Mouse (Mus musculus) B cell, adult 2 months (primary cell): ENCODE data around the gene Prr15l.

ENCODE experiments used
- DNase-seq, 2 experiments: peaks; one replicate each; pipeline ENCODE4 v3.0.0; 2022

Prr15l gene

DNA sequence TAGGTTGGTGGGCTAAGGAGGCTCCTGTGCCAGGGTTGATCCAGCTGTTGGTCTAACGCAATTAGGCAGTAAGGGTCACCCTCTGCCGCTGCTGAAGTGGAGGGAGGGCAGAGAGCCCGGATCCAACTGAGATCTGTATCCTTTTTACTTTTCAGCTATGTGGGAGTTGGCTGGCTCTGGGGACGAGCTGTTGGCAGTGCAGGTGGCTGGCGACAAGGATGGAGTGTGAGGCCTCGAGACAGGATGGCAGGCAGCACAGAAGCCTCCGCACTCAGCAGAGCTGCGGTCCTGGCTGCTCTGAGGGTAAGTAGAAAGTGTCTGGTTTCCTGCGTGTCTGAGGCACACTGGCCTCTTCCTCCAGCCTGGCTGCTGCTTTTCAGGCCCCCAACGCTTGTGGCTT lies 24.5 kb downstream of the Prr15l start:
- no peak for DNase-seq

DNA sequence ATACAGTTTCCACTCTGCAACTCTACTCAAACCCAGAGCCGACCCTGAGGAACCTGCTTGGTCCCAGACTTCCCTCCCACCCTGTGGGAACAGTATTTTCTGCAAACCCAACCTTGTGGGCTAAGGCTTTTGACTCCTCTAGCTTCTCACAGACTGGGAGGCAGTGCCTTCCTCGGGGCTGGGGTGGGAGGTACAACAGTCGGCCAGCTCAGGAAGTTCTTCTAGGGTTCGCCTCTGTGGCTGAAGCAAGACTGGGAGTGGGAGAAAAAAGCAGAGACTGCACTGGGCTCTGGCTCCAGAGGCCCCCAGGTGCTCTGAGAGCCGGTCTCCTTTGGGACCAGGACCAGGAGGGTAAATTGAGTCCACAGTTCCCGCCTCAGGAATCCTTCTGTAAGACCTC lies 25.0 kb downstream of the Prr15l start:
- DNase-seq = no peak

DNA sequence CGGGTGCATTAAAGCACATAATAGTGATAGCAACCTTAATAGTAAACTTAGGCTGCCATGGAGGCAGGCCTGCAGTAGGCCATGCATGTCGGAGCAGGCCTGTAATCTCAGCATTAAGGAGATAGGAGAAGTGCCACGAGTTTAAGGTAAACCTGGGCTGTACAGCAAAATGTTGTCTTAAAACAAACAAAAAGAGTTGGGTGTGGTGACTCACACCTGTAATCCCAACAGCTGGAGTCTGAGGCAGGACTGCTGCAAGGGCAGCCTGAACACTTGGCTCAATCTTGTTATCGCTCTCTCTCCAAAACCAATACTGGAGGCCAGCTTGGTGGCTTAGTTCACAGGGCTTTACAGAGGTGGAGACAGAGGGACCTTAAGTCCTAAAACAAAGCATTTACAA lies 27.2 kb downstream of the Prr15l start:
- no peak for DNase-seq

DNA sequence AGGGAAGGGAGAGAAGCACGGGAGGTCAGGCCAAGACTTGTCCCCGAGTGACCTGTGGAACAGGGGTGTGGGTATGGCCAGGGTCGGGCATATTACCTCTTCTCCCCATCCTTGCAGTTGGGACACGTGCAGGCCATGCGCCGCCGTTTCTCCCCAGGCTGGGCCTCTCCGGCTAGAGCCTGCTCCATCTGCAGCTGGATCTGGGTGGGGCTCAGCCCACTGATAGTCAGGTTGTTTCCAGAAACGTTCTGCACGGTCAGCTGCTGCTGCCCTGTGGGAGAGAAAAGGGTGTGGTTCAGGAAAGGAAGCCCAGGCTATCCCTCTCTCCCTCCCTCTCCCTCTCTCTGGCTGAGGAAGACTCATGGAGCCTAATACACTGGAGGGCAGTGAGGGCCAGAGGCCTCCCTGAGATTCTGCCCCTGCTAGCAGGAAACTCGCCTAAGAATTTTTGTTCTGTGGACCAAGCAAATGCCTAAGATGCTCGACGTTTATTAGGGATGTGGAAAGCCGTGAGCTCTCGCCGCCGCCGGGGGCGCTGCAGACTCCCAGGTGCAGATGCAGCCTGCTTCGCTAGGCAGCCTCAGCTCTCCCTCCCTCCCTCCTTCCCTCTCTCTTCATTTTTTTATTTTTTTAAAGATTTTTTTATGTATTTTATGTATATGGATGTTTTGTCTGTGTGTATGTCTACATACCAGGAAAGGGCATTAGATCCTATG lies 28.3 kb downstream of the Prr15l start:
- no peak for DNase-seq

DNA sequence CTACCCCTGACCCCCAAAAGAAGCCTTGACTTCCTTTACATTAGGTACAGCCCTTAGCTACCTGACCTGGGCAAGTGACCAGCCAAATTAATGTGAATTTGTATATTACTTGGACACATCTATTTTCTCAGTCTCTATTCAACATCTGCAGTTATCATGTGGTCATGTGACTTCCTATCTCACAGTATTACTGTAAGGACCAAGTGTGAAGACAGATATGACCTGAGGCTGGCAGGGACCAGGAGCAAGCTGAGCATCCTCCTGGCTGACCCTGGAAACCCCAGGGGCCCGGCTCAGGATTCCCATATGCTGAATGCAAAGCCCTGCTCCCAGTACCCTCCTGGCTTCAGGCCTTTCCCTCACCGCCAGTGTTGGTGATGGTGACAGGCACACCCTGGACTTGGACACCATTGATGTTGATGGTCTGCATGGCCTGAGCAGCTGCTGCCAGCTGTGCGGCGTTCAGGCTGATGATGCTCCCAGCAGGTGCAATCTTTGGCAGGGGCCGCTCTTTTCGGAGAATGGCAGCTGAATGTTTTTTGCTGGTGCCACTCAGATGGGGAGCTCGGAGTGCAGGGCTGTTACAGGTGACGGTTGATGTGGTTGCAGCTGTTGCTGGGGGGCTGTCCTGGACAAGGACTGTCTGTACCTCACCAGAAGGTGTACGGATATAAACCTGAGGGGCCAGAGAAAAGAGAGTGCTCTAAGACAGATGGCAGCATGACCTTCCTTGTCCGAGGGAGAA lies 29.3 kb downstream of the Prr15l start:
- no peak for DNase-seq

DNA sequence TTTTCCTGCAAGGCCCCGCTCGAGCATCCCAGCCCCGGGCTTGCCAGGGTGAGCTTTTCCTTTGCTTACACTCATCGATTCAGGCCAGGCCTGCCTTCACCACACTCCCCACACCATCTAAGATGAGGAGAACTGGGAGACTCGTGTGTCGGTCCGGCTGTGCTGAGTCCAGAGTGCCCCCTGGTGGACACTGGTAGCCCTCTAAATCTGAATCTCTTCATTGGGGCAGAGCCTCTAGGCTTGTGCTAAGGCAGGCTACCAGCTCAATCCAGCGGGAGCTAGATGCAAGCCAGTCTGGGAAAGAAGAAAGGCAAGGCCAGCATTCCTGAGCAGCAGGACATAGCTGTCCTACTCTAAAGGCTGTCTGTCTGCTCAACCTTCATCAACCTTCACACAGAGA lies 35.7 kb downstream of the Prr15l start:
- peak; percentile 86 to 89 for DNase-seq

DNA sequence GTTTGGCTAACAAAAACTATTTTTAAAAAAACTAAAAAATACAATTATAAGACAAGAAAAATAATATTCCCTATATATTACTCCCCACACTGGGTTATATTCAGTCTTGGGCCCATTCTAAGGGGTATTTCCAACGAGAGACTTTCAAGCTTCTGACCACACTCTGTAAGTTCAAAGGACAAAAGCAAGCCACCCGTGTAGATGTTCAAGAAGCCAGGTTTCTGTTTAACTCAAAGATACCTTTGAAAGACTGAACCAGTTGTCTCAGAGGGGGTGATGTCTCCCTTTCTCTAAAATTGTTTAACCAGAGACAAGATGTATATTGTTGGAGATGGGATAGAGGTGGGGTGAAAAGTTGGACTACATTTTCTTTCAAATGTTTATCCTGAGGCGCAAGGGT lies 38.3 kb downstream of the Prr15l start:
- no peak for DNase-seq

DNA sequence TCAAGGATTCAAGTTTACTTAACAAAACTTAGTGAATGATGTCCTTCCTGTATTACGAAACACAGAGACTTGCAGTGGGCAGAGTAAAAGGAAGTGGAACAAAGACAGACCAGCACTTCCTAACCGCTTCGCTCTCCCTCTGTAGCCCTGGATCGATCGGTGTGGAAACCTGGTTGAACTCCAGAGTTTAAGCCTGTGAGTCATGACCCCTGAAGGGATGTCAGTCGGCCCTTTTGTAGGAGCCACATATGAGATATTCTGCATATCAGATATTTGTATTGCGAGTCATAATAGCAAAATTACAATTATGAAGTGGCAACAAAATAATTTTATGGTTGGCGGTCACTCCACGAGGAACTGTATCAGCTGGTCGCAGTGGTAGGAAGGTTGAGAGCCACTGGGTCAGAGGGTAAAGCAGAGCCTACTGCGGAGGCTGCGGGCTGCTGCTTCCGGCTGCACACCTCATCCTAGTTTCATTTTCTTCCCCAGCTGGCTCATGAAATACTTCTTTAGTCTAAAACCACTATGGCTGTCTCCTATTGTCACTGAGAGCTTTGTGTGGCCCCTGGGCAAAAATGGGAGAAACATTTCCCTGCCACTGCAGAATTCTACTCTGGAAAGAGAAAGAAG lies 39.1 kb downstream of the Prr15l start:
- peak; percentile 43 to 51 for DNase-seq

DNA sequence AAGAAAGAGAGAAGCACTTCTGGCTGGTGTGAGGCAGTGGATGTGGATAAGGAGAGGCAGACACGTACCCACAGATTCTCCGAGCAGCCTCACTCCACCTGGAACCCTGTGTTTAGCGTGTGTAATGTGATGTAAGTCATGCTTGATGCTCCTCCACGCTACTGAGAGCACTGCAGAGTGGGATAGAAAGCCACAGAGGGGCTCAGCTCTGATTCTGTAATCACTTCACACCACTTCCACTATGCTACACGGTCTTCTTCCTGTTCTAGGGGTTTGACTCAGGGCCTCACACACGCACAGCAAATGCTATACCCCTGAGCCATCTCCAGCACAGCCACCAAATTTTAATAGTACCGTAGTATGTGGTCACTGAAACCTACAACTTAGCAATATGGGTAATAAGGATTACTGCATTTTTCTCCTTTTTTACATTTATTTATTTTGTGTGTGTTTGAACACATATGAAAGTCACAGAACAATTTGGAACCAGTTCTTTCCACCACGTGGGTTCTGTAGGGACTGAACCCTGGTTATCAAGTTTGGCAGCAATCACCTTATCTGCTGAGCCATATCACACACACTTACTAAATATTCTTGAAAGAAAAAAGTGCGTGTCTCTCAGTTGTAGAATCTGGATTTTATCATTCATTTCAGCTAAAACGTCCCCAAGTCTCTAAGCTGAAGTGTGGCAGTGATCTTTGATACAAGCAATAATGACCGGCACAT lies 39.8 kb downstream of the Prr15l start:
- no peak for DNase-seq

DNA sequence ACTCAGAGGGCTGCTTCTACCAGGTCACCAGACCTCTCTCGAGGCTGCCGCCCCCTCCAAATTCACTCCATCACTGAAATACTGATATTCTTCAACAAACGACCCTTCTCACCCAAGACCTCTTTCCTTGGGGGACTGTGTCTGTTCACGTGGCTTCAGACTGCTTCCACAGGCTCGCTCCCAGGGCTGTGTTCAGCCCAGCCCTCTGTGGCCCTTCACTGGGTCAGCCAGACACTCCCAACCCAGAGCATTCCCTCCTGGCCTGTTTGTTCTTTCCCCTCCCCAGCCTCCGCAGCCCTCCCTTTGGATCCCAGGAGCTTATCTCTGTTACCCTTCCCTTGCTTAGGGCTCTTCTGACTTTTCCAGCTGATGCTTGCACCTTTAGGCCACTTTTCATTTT lies 40.6 kb downstream of the Prr15l start:
- DNase-seq = no peak

DNA sequence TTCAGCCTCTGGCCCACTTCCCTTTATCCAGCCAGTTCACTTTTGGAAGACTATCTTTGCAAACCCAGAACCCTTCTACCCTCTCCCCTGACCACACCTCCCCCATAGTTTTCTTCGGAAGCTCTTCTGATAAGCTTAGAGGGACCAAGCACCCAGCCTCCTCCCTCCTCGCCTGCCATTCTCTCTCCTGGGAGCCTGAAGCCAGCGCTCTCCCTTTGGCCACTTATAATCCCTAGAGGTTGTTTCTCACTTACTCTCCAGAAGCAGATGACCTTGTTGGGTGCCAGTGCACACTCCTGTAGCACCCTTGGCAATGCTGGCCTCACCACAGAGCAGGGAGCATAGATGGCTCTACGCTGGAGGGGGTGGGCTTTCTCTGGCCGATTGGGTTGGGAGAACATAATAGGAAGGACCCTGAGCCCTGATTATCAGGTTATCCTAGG lies 41.4 kb downstream of the Prr15l start:
- no peak for DNase-seq

DNA sequence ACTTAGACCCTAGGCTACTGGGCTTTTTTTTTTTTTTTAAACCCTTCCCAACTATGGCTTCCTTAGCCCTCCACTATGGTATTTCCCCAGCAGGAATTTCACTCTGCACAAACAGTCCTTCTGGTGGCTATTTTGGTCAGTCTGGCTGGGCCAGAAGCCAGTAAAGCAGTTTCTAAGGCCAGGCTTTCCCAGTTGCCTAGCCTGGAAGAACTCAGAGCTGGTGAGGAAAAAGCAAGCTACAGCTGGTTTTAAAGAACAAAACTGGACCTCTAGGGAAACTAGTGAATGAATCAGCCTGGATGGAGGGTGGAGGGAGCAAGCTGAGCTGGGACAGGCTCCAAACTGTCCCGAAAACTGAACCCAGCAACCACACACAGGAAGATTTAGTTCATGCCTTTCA lies 41.8 kb downstream of the Prr15l start:
- DNase-seq = no peak

DNA sequence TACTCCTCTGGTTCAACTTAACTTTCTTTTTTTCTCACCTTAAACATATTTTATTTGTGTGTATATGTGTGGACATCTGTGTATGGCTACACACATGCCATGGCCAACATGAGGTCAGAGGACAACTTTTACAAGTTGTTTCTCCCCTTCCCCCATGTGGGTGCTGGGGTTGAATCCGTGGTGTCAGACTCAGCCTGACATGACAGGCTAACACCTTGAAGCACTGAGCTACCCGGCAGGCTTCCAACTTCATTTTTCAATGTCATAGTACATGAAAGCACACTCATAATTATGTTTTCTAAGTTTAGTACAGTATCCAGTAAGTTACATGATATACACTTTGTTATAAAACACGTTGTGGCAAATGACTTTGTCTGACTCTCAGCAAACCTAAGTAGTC lies 42.4 kb downstream of the Prr15l start:
- no peak for DNase-seq

DNA sequence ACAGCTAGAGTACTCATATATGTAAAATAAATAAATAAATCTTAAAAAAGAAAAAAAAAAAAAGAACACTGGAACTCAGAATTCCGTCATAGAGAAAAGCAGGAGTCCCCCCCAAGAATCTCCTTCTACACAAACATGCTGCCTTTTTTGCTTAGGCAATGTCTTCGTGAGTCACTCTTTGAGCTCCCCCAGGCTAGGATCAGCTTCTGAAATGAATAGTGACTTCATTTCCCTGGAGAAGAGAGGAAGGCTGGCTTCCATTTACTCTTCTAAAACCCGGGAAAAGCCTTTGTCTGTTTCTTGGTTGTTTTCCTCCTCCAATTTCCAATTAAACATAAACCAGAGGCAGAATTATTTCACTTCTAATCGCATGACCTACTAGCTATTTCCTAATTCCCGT lies 45.0 kb downstream of the Prr15l start:
- no peak for DNase-seq

DNA sequence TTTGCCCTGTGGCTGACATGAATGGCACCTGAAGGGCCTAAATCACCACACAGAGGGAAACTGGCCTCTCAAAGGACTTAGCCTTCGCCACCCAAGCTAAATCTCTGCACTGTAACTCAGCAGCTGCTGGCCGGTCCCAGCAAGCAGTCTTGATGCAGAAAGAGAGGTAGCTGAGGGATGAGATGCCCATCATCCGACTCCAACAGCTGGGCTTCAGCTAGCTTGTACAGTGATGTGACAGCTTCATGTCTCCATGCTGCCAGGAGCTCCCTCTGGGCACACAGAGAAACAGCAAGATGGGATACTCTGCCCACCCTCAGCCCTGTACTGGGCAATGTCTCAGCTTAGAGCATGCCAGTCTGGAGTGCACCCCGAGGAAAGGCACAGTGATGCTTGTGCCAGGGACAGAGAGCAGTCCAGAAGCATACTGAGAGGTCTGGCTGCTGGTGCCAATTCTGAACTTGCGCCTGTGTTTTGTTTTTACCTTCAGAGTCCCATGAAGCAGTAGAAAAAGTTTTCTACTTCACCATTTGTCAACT lies 45.6 kb downstream of the Prr15l start:
- DNase-seq = no peak

DNA sequence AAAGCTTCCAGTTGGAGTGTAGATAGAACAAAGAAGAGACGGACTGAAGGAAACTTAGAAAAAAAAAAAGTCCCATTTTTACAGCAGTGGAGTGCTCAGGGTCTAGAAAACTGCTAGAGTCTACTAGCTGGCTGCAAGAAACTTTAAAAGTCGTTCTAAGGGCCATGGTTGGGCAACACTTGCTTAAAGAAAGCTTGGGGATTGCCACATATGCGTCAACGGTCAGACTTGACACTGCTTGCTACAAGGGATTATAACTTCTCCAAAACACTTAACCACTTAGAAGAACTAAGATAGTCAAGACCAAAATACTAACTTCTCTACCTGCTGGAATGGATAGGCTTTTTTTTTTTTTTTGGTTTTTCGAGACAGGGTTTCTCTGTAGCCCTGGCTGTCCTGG lies 46.9 kb downstream of the Prr15l start:
- no peak for DNase-seq

DNA sequence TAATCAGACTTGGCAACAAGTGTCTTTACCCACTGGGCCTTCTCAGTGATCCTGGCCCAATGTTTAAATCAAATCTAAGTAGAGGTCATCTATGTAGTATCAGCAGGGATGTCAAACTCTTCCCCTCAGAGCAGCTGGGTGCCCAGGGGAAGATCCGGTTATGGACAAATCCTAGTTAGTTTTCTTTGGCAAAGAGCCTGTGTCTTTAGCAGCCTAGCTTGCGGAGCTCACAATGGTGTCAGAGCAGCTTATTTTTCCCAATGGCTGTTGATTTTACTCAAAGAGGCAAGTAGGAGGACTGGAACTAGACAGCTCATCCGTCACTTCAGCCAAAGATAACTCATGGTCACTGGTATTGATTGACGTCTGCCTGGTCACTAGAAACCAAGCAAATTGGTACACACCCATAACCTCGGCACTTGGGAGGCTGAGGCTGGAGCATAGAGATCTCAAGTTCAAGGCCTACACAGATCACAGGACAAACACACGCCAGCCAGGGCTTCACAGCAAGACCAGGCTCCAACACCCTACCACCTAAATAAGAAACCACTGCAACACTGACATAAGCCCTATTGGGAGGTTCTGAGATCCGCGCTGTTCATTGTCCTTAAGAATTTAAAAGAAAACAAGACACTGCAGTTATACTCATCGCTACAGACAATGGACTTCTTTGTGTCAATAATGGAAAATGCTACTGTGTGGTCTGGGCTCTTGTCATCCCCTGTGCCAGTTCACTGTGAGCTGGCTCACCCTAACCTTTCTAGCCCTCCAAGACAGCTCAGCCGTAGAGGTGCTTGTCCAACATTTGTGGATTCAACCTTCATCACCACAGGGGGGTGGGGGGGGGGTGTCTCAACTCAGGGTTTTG lies 47.8 kb downstream of the Prr15l start:
- DNase-seq = no peak

DNA sequence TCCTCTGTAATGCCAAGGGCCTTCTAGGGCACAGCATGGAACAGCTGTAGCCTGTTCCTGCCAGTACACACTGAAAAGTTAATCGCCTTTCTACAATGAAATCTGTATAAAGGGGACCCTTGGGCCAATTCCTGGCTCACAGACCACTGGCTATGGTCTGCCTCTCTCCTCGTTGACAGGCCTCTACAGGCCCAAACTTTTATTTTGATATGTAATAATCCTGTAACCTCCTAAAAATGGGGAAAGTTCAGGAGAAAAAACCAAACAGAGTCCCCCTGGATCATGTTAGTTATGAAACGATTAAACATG lies 48.4 kb downstream of the Prr15l start:
- DNase-seq = no peak

DNA sequence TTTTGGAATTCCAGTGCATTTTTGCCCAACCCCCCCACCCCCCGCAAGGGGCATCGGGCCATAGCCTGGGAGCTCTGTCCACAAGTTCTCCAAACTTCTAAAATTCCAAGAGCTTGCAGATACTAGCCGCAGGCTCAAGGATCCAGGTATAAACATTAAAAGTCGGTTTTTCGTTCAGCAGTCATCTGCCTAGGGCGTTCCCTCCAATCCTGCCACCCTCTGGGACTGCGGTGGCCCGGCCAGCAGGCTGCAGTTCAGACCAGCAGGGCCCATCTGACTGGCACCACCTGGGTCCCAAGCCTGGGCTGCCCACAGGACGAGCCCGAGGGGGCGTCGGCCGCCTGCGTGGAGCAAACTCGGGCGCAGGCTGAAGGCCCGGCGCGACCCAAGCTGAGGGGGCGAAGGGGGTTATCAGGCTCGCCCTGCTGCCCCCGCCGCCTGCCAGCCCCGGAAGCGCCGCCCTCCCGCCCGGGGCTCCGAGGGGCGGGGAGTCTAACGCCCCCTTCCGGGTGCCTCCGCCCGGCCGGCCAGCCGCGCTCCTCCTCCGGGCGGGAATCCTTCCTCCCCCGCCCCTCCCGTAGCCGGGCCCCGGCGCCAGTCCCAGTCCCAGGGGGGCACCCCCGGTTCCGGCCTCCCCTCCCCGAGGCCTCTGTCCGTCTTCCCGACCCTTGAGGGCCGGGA lies 49.1 kb downstream of the Prr15l start:
- DNase-seq = peak; percentile 84 to 89

DNA sequence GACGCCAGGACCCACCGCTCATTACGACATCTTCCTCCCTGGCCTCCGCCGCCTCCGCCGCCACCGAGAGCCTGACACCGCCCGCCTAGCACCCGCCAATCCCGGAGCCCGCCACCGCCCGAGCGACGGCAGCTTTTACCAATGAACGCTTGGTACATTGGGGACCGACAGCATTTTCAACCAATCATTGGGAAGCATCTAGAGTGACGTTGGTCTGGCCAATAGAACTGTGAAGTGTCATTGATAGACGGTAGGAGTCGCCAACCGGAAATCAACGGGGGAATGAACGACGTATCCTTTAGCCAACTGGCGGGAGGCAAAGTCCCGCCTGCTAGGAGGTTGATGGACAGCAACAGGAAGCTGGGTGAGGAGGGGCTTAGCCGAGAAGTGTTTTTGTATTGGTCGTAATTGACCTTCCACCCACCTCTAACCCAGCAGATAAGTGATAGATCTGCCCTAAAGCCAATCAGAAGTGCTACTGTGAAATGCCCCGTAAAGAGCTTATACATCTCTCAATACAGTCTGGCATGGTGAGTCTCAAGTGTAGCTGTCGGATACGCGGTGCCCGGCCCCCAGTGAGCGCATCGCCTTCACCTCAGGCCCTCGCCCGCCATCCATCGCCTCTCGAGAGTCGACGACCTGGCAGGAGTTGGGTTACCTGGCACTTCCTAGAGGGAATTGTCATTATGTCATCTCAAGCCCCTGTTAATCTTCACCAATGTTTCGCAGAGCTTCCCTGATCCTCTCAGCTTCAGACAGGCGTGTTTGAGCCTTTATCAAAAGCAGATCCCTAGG lies 49.9 kb downstream of the Prr15l start:
- DNase-seq = peak; percentile 96
